Mouse (Mus musculus) layer of hippocampus, adult 2 months (tissue): Measurements from ENCODE around the gene E4f1. TPM values are rescaled to one million over a fixed set of nuclear protein-coding genes. Genes with fewer than 3 reads are reported as not detected.

Experiments used
- DNase-seq, 2 experiments: peaks; one replicate each; pipeline ENCODE4 v3.0.0; 2022; ENCODE audit warnings: low spot score in 2 of 2
- H3K27ac ChIP-seq: fragments of 200-600 bp; 2 replicates; pipeline ENCODE4 v1.8.1; 2022
- H3K4me3 ChIP-seq: fragments of 200-600 bp; 2 replicates; pipeline ENCODE4 v1.8.1; 2022; ENCODE audit warnings: mild to moderate bottlenecking
- CTCF ChIP-seq: fragments of 200-600 bp; conservative IDR thresholded peaks from 2 replicates; pipeline ENCODE4 v1.8.1; 2022; ENCODE audit warnings: antibody characterized with exemption, mild to moderate bottlenecking, moderate library complexity
- total RNA-seq, 2 experiments: library from RNA; stranded (reverse); gene quantifications; 2 replicates each; pipeline ENCODE4 v1.2.3; 2021

E4f1 gene
- total RNA-seq, 2 experiments from 2014 or later: 34.0 to 39.4 TPM

DNA sequence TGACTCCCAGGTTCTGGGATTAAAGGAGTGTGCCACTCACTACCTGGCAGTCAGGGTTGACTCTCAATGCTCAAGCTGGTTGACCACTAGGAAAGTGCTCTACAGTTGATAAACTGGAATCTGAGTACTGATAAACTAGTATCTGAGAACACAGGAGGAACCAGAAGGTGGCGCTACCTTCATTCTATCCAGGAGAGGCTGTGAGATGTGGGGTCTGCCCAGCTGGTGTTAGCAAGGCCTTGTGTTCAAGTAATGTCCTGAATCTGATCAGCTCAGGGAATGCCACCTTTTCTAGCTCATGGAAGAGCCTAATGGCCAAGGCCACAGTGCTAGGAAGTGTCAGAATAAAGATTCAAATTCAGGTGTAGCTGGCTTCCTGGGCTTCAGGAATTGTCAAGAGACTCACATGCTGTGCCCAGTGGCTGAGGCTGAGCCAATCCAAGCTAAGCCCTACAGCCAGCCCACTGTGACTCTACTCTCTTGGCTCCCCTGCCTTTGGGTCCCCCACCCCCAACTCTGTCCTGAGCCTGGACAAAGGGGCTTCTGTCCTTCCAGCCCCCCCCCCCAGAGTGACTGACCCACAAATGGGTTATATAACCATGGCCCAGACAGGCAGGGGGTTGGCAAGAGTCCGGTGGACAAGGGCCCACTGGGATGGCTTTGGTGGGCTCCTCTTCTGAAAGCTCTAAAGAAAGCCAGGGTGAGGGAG is 24.7 kb upstream of the E4f1 start:
- DNase-seq: peak; percentile 62 to 63
- TF ChIP-seq CTCF: peak; percentile 84
- no peak overlapping the region for H3K4me3 ChIP-seq

DNA sequence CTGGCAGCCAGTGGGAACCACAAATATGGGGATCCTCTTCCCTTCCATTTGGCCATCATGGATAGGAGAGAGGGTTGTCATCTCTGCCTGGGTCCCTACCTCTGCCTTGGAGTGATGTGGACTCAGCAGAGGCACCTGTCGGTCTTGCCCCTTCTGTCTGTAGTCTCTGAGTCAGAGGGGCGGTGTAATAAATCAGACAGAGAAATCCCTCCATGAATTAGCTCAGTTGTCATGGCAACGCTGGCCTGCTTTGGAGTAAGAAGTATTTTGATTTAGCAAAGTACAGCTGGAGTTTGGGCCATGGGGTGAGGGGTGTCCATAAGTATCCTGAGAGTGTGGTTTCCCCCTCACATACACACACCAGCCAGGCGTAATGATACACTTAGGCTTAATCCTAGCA is 20.3 kb upstream of the E4f1 start:
- no peak for DNase-seq
- TF ChIP-seq CTCF: no peak
- H3K27ac ChIP-seq: peak overlapping the region; percentile 98
- peak overlapping the region; percentile 66 for H3K4me3 ChIP-seq

More for the DNA sequence above, 24.7 kb upstream of the E4f1 start:
- peak overlapping the region; percentile 89 for H3K27ac ChIP-seq

DNA sequence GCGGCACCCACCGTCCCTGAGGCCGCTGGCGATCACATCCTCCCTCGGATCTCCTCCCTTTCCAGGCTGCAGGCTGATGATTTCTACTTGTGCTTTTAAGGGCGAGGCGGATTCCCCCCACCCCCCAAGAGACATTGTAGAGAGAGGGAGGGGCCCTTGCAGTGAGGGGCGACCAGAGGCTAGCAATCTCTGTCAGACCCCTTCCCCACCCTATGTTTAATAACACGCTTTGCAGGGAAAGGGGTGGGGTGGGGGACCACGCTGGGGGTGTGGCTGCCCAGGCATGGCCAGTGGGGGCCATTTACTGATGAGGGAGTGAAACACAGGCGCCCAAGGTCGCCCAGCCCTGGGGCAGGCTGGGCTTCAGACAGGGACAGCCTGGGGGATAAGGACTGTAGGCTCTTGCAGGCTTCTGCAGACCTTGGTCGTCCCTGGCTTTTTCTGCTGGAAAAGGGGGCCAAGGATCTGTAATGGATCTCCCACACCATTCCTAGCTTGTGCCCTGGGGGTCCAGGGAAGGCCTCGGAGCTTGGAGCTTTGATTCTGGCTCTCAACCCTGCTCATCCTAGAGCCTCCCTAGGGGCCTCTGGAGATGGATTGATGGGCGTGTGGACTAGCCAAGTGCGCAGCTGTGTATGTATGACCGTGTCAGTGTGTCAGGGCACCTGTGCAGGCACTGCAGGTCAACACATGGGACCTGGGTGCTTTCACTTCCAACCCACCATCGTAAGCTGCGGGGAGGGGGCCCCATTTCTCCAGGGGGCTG is 19.3 kb upstream of the E4f1 start:
- no peak for DNase-seq
- H3K4me3 ChIP-seq: peak overlapping the region; percentile 66
- 0 out of 2 replicates have a peak, but pooled peaks have one; percentile 8 for TF ChIP-seq CTCF
- peak overlapping the region; percentile 98 for H3K27ac ChIP-seq

DNA sequence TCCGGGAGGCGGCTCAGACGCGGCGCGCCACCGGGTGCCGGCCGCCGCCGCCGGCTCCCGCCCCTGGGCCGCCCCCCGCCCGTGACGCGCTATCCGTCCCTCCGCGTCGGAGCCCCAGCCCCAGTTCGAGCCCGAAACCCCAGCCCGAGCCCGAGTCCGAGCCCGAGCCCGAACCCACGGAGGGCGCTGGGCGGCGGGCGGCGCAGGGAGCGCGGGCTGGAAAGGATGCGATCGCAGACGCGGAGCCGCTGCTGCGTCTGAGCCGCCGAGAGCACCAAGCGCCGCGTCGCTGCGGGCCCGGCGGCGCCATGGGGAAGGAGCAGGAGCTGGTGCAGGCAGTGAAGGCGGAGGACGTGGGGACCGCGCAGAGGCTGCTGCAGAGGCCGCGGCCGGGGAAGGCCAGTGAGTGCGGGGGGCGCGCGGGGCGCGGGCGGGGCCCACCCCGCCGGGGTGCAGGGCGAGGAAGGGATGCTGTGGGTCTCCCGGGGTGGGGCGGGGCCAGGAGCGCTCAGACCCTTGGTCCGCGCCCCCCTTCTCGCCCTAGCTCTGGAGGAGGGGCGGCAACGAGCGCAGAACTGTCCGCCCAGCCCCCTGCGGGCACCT is 18.6 kb upstream of the E4f1 start:
- TF ChIP-seq CTCF: no peak
- peak overlapping the region; percentile 98 for H3K27ac ChIP-seq

DNA sequence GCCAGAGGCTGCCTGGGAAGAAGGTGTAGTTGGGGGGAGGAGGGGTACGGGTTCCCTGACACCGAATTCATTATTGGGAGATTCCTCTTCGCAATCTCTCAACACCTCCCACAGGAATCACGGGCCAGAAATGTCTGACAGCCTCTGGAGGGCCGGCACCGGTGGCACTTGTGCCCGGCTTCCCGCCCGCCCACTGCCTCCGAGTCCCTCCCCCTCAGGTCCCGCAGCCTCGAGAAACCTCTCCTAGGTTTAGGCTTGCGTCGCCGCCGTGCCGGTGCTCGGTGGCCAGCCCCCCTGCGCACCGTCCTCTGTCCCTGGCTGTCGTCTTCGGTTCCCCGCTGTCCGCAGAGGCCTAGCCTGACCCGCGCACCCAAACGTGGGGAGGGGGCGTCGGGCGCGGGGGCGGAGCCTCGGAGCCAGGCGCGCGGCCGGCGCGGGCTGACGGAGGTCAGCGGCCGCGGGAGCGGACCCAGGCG is 18.1 kb upstream of the E4f1 start, which contains the start of gene Caskin1:
Gene Caskin1 (plus strand): TSS at position 416 of the 476 bp plus-strand sequence.
- no peak for DNase-seq
- TF ChIP-seq CTCF: no peak
- Histone ChIP-seq H3K4me3 (peak within 1 kb of the TSS; percentile 66), H3K27ac (peak within 1 kb of the TSS; percentile 98)

More for the DNA sequence above, 18.6 kb upstream of the E4f1 start:
- H3K4me3 ChIP-seq: peak overlapping the region; percentile 66
- DNase-seq: no peak

DNA sequence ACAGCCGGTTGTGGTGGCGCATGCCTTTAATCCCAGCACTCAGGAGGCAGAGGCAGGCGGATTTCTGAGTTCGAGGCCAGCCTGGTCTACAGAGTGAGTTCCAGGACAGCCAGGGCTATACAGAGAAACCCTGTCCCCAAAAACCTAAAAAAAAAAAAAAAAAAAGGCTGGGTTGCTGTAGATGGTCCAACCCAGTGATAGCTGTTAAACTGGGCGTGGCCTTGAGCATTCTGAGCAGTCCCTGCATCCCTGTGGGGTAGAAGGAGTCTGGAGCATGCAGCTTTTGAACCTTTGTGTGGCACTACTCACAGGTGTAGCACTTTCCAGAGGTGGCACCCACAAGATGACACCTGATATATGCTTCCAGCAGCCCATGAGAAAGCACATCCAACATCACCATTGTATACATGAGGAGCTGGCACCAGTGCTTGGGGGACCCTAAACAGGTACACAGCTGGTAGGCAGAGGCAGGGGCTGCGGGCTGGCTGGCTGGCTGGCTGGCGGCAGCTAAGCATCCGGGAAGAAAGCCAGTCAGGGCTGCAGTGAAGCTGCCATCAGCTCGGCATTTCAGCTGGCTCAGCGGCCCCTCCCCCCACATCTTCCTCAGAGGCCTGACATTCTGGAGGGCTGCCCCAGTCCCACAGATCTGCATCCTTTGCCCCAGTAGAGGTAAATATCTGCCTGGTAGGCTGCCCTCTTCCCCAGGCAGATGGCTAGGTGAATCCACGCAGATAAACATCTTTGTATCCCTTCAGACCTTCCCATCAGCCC is 15.2 kb upstream of the E4f1 start:
- no peak for DNase-seq
- no peak for TF ChIP-seq CTCF
- peak overlapping the region; percentile 36 for H3K27ac ChIP-seq

DNA sequence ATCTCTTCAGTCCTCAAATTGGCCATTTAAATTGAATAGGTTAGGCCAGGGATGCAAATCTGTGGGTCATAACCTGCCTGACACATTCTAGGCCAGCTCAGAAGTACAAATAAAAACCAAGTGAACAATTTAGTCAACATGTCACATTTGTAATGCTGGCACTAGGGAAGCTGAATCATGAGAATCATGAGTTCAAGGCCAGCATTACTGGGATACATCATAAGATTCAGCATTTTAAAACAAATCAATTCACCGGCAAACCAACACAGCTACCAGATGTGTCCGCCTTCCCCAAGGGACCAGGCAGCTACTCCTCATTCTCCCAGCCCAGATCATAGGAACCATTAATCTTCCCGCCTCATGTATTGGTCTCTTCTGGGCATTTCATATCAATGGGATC is 13.4 kb upstream of the E4f1 start:
- Histone ChIP-seq H3K4me3 (no peak overlapping the region), H3K27ac (no peak overlapping the region)
- TF ChIP-seq CTCF: no peak
- no peak for DNase-seq

More for the DNA sequence above, 15.2 kb upstream of the E4f1 start:
- no peak overlapping the region for H3K4me3 ChIP-seq

DNA sequence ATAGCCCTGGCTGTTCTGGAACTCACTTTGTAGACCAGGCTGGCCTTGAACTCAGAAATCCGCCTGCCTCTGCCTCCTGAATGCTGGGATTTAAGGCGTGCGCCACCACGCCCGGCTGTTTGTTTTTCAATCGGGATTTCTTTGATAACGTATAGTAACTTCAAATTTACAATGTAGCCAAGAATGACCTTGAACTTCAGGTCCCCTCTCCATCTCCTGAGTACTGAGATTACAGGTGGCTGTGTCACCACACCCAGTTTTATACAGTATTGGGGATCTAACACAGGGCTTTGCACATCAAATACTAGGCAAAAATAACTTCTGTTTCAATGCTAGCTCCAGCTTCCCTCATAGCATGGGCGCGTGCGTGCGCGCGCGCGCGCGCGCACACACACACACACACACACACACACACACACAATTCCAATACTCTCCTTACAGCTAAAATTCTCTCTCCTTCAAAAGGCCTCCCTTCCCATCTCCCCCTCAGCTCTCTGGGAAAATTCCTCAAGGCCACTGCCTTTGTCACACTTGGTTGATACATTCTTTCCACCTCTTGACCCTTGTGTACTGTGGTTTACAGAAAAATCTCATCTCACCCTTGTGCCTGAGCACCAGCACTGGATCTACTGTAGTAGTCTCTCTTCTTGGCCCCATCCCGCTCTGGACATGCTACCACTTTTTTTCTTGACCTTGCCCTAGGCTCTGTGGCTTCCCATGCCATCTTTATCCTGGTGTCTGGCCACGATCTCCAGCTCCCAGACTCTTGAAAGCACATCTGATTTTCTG is 11.1 kb upstream of the E4f1 start:
- Histone ChIP-seq H3K4me3 (no peak overlapping the region), H3K27ac (no peak overlapping the region)
- no peak for TF ChIP-seq CTCF
- no peak for DNase-seq

DNA sequence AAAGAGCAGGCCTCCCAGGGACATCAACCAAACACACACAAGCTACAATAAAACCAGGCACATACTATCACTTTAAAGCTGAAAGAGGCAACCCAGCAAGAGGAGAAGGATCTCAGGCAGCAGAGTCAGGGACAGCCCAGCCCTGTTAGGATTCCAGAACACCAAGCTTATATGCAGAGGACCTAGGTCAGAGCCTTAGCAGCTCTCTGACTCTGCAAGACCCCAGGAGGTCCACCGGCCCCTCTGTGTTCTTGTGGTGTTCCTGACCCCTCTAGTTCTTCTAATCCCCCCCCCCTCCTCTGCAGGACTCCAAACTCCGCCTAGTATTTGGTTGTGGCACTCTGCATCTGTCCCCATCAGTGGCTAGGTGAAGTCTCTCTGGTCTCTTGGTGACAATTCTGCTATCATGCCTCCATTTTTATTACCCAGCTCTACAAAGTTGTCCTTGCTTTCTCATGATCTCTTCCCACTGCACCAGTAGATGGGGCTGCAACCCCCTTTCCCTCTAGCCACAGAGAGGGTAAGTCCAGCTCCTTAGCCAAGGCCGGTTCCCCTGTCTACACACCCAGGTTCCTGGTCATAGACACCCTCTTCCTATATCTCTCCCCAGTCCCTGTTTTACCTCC is 10.2 kb upstream of the E4f1 start:
- DNase-seq: no peak
- Histone ChIP-seq H3K27ac (no peak overlapping the region), H3K4me3 (no peak overlapping the region)
- peak; percentile 69 for TF ChIP-seq CTCF

DNA sequence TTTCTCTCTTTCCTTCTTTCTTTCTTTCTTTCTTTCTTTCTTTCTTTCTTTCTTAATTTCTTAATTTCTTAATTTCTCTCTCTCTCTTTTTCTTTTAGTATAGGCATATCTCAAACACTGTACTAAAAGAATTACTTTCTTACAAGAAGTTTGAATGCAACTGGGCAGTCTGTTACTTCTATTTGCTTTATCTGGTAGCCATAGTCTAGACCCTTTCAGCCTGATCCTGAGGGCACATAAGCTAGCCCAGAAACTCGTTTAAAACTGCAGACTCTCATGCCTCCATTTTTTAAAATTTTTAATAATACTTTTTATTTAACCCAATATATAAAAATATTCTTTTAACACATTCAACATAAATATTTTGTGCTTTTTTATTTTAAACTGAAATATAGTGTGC is 9.3 kb upstream of the E4f1 start:
- no peak for TF ChIP-seq CTCF
- DNase-seq: no peak
- H3K27ac ChIP-seq: peak overlapping the region; percentile 99
- peak overlapping the region; percentile 68 for H3K4me3 ChIP-seq

DNA sequence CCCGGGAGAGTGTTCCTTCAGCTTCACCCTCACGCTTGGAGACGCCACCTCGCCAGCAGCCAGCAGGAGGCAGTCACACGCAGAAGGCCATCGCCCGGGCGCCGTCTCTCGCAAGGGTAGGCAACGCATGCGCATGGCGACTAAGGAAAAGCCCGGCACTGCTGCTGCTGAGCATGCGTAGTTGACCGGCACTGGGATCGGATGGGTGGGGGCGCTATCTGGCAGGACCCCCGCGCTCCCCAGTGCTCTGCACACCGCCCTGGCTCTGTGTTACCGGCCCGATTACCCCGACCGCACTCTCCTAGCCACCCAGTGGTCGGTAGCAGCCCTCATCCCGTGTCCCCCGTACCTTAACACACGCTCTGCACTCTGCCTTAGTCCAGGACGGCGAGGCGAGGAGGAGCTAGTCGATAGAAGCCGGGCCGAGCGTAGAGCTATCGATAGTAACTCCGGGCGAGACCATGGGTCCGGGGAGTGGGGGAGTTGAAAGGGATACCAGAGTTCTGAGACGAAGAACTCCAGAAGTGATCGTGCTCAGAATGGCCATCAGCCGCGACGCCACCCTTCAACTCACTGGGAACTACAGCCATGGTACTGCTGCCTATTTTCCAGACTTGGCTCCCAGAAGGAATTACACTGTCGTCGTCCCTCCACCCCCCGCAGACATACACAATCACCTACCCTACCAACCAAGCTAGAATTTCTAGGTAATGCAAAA is 8.7 kb upstream of the E4f1 start, which contains the start of gene Mlst8:
Gene Mlst8 (minus strand): TSS at position 416 of the 718 bp plus-strand sequence.
- peak within 1 kb of the TSS; percentile 99 for H3K27ac ChIP-seq
- peak; percentile 96 to 99 for DNase-seq
- peak; percentile 89 for TF ChIP-seq CTCF
- peak within 1 kb of the TSS; percentile 68 for H3K4me3 ChIP-seq
